In genomic region chr11:87426450-87427250, GRCm38 (mm10) we compare ENCODE assay signal across 8 mouse cellular contexts. TPM values are rescaled to one million over a fixed set of nuclear protein-coding genes. Genes with fewer than 3 reads are reported as not detected.
DNase-seq lines count a peak whose midpoint lies in the region; ATAC-seq and TF ChIP-seq lines count a peak whose summit lies in the region.
"Not testable (repeated sequence)": the region's sequence is repeated elsewhere in the genome, so short reads cannot be mapped to it uniquely, and the experiment has no call there.

No protein-coding gene starts in this region.

- peak overlapping the region; percentile 35 for H3K4me3 ChIP-seq in hindbrain, embryonic 12.5 days
- H3K4me3 ChIP-seq in lung, postnatal 0 days (ENCODE audit: low read depth, low read length), result peak overlapping the region; percentile 32

- TF ChIP-seq EP300 in lung, postnatal 0 days (IDR thresholded peaks at IDR 0.05), result peak; percentile 71

- not testable (repeated sequence) for H3K4me1 ChIP-seq in hindbrain, embryonic 12.5 days; lung, postnatal 0 days (ENCODE audit: insufficient read depth, low read depth, low read length)

- peak; percentile 95 for DNase-seq in Muller cell, postnatal 12 days (ENCODE audit: inconsistent ontology term)
- peak; percentile 92 to 93 for DNase-seq in cerebellum, postnatal 10 days
- DNase-seq in frontal cortex, postnatal 10 days (ENCODE audit: low spot score in 2 of 2), result peak; percentile 79 to 83
- DNase-seq in layer of hippocampus, postnatal 10 days (ENCODE audit: low spot score in 2 of 2), result peak; percentile 82 to 87
- DNase-seq in lung, postnatal 0 days (ENCODE audit: low spot score), result peak; percentile 95
- DNase-seq in ovary, postnatal 10 days (ENCODE audit: low spot score), result peak; percentile 63
- DNase-seq in thymus, postnatal 0 days (ENCODE audit: low spot score), result peak; percentile 92

- WGBS in hindbrain, embryonic 12.5 days, result under 1% methylated on average over 24 of the region's 24 CpGs
- WGBS in lung, postnatal 0 days, result under 1% methylated on average over 23 of the region's 24 CpGs

- not testable (repeated sequence) for H3K9me3 ChIP-seq in hindbrain, embryonic 12.5 days (replicated peaks); lung, postnatal 0 days (ENCODE audit: low read length)

- peak overlapping the region; percentile 53 for H3K4me2 ChIP-seq in hindbrain, embryonic 12.5 days (replicated peaks)
- H3K4me2 ChIP-seq in lung, postnatal 0 days (replicated peaks; ENCODE audit: low read depth, low read length), result peak overlapping the region; percentile 60

- H3K27ac ChIP-seq in hindbrain, embryonic 12.5 days, result peak overlapping the region; percentile 74
- H3K27ac ChIP-seq in lung, postnatal 0 days (ENCODE audit: low read length), result peak overlapping the region; percentile 71; the same call in 1 of the 2 replicates

- not testable (repeated sequence) for H3K27me3 ChIP-seq in hindbrain, embryonic 12.5 days; lung, postnatal 0 days (replicated peaks; ENCODE audit: insufficient read depth, low read length)

- not testable (repeated sequence) for H3K36me3 ChIP-seq in hindbrain, embryonic 12.5 days; lung, postnatal 0 days (ENCODE audit: insufficient read depth, low read length)

- ATAC-seq in hindbrain, embryonic 12.5 days (ENCODE audit: low FRiP score), result peak; percentile 94
- peak; percentile 81 for ATAC-seq in lung, postnatal 0 days

- not testable (repeated sequence) for H3K9ac ChIP-seq in hindbrain, embryonic 12.5 days
- peak overlapping the region; percentile 20; the same call in 1 of the 2 replicates for H3K9ac ChIP-seq in lung, postnatal 0 days (replicated peaks; ENCODE audit: low read depth)

- not testable (repeated sequence) for TF ChIP-seq CTCF in lung, postnatal 0 days (IDR thresholded peaks at IDR 0.05)

RNA-seq across cellular contexts. Expression of gene Tex14, which starts 21.8 kb away (rescaled TPM):
- 0.10 and 0.38 TPM in 2 replicates for polyA plus RNA-seq in hindbrain, embryonic 12.5 days (2016; fragmentation: Nextera tagmentation; extraction: Ambion mirVana)
- under 1 TPM; 0.22 to 0.48 TPM for total RNA-seq in layer of hippocampus, postnatal 10 days (2021)
- 1.1 and 2.7 TPM in 2 replicates for polyA plus RNA-seq in lung, postnatal 0 days (2015; fragmentation: Nextera tagmentation; extraction: Ambion mirVana)
- 0.53 and 0.62 TPM in 2 replicates for polyA plus RNA-seq in thymus, postnatal 0 days (2015; fragmentation: Nextera tagmentation; extraction: Ambion mirVana)

RNA-seq across cellular contexts. Expression of gene Rad51c, which starts 21.9 kb away (rescaled TPM):
- 8.6 and 10.1 TPM in 2 replicates for polyA plus RNA-seq in hindbrain, embryonic 12.5 days (2016; fragmentation: Nextera tagmentation; extraction: Ambion mirVana)
- total RNA-seq in layer of hippocampus, postnatal 10 days (2021), result 1 to 10 TPM; 4.1 to 4.7 TPM
- polyA plus RNA-seq in lung, postnatal 0 days (2015; fragmentation: Nextera tagmentation; extraction: Ambion mirVana), result 1.2 and 1.7 TPM in 2 replicates
- 6.8 and 6.9 TPM in 2 replicates for polyA plus RNA-seq in thymus, postnatal 0 days (2015; fragmentation: Nextera tagmentation; extraction: Ambion mirVana)

Comparison
In these comparisons a context has a peak if more than half of its experiments do, and no peak if none do; other contexts are left out.
1. Peak in every context shown above with its lines: DNase-seq, ATAC-seq, H3K4me3 ChIP-seq and H3K27ac ChIP-seq.